Mouse (Mus musculus): ENCODE measurements around the gene Arhgap18. TPM values are rescaled to one million over a fixed set of nuclear protein-coding genes. Genes with fewer than 3 reads are reported as not detected.

The Arhgap18 gene
- polyA plus RNA-seq, 1 experiment, result 2.3 TPM

DNA sequence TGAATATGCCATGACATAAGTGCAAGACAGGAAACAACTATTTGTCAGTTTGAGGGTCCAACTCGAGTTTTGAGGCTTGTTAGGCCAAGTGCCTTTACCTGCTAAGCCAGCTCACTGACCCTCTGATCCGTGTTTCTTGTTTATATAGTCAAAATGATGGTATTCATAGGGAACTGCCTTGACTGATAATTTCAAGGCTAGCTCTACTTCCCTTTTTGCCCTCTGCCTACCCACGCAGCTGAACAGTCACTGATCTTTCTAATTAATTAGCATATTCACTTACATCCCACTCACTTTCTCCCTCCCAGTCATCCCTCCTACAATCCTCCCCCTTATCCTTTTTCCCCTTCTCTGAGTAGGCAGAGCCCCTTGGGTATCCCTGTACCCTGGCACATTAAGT, 2.4 kb upstream of the Arhgap18 start:
- no peaks in the 10 kb centered on the region for H3K4me1 ChIP-seq (replicated peaks; ENCODE audit: control insufficient read depth, insufficient read depth, low read length)
- 34% methylated on average over 3 of the region's 3 CpGs for WGBS
- no peak for DNase-seq

DNA sequence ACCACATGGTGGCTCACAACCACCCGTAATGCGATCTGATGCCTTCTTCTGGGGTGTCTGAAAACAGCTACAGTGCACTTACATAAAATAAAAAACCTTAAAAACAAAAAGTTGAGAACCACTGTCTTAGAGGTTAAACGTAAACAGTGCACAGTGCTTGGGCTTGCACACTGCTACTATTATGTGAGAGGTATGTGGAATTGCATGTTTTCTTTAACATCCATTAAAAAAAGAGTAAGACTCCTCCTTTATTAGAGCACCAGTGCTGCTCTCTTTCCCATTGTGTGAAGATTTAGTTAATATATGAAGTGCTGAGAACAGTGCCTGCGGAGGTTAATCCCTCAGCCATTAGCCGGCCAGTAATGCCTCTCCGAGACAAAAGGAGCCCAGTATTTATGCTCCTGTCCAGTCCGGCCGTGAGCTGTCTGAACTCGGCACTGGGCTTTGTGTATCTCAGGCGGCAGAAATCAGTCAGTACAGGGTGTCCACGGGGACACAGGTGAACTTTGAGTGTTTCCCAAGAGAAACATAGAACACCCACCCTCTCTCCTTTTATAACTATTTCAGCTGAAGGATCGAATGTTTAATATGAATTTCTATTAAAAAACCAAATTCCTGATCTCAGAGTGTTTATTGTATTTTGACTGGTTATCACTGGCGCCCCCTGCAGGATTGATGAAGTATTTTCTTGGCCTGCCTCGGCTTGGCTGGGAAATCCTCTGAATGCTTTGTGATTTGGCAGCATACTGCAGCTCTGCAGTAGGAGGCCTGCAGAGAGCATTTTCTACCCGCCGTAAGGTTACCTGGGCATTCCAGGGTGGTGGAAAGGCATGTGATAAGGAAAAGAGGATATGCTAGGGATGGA, 925 bp upstream of the Arhgap18 start:
- H3K4me1 ChIP-seq (replicated peaks; ENCODE audit: control insufficient read depth, insufficient read depth, low read length), result no peaks in the 10 kb centered on the region
- H3K36me3 ChIP-seq (ENCODE audit: control insufficient read depth, insufficient read depth, low read length), result no peaks in the 10 kb centered on the region
- DNase-seq, result peak; percentile 51
- no peak for TF ChIP-seq POLR2A (IDR thresholded peaks at IDR 0.05; ENCODE audit: control insufficient read depth, extremely low read depth, insufficient read depth, low read length, poor library complexity)
- WGBS, result 76% methylated on average over 16 of the region's 16 CpGs
- H3K27ac ChIP-seq (ENCODE audit: control insufficient read depth, insufficient read depth, low read length), result no peak overlapping the region
- H3K4me3 ChIP-seq (ENCODE audit: control insufficient read depth, insufficient read depth, low read length), result no peak overlapping the region
- H3K27me3 ChIP-seq (ENCODE audit: control insufficient read depth, insufficient read depth, low read length), result no peaks in the 10 kb centered on the region

More for the DNA sequence above, 2.4 kb upstream of the Arhgap18 start:
- Histone ChIP-seq H3K27me3 (ENCODE audit: control insufficient read depth, insufficient read depth, low read length) (no peaks in the 10 kb centered on the region), H3K4me3 (ENCODE audit: control insufficient read depth, insufficient read depth, low read length) (no peak overlapping the region), H3K36me3 (ENCODE audit: control insufficient read depth, insufficient read depth, low read length) (no peaks in the 10 kb centered on the region), H3K27ac (ENCODE audit: control insufficient read depth, insufficient read depth, low read length) (no peak overlapping the region)
- no peak for TF ChIP-seq POLR2A (IDR thresholded peaks at IDR 0.05; ENCODE audit: control insufficient read depth, extremely low read depth, insufficient read depth, low read length, poor library complexity)
- no peak for TF ChIP-seq CTCF (IDR thresholded peaks at IDR 0.05; ENCODE audit: borderline replicate concordance, control insufficient read depth, extremely low read depth, insufficient read depth, low read length, poor library complexity)

DNA sequence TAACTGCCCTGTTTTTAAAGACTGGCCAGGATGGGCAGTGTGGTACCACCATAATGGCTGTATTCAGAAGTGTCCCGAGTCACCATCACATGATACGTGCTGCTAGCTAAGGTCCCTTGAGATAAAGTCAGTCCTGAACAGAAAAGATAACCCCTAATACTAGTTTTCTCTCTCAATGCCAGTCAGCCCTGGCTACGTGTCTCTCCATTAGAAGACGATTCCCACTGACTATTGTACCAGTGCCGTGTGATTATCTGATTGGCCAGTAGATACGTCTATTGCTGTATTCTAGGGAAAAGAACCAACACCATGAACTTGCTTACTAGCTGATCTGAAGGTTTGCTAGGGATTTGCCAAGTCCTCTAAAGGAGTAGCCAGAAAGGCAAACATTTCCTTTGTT, 785 bp downstream of the Arhgap18 start:
- Histone ChIP-seq H3K36me3 (ENCODE audit: control insufficient read depth, insufficient read depth, low read length) (no peaks in the 10 kb centered on the region), H3K27me3 (ENCODE audit: control insufficient read depth, insufficient read depth, low read length) (no peaks in the 10 kb centered on the region), H3K4me1 (replicated peaks; ENCODE audit: control insufficient read depth, insufficient read depth, low read length) (no peaks in the 10 kb centered on the region), H3K27ac (ENCODE audit: control insufficient read depth, insufficient read depth, low read length) (no peak overlapping the region), H3K4me3 (ENCODE audit: control insufficient read depth, insufficient read depth, low read length) (no peak overlapping the region)
- WGBS, result 96% methylated on average over 6 of the region's 6 CpGs
- TF ChIP-seq CTCF (IDR thresholded peaks at IDR 0.05; ENCODE audit: borderline replicate concordance, control insufficient read depth, extremely low read depth, insufficient read depth, low read length, poor library complexity), result no peak
- no peak for TF ChIP-seq POLR2A (IDR thresholded peaks at IDR 0.05; ENCODE audit: control insufficient read depth, extremely low read depth, insufficient read depth, low read length, poor library complexity)
- DNase-seq, result no peak

DNA sequence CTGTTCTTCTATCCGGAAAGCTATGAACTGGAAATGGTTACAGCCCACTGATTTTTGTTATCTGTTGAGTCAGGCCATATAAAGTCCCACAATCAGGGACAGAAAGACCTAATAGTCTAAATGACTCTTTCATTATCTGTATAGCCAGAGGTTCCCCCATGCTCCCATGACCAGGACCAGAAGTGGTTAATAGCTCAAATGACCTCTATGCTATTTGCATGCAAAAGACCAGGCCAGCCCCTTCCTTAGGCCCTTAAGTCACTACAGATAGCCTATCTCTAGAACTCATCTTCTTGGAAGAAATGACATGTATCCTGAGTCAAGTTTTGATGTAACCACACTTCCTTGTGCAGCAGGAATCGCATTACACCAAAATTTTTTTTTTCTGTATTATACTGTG, 4.0 kb downstream of the Arhgap18 start:
- H3K4me1 ChIP-seq (replicated peaks; ENCODE audit: control insufficient read depth, insufficient read depth, low read length), result no peaks in the 10 kb centered on the region

DNA sequence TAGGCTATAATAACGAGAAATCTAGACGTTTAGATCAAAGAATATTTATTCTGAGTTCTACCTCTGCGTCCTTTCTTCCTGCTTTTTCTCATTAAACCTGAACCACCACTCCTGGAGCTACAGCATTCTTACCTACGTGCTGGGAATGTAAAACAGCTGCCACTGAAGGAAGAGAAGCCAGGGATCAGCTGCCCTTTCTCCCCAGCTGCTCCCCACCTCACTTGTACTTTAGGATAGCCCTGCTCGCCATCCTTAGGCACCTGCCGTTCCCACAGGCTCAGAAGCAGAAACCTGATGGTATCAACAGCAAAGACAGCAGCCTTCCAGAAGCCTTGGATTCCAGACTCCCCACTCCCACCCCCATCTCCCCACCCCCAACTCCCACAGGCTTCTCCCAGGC, 6.2 kb downstream of the Arhgap18 start:
- no peak for DNase-seq
- Histone ChIP-seq H3K27me3 (ENCODE audit: control insufficient read depth, insufficient read depth, low read length) (no peaks in the 10 kb centered on the region), H3K36me3 (ENCODE audit: control insufficient read depth, insufficient read depth, low read length) (no peaks in the 10 kb centered on the region), H3K4me3 (ENCODE audit: control insufficient read depth, insufficient read depth, low read length) (no peak overlapping the region), H3K27ac (ENCODE audit: control insufficient read depth, insufficient read depth, low read length) (no peak overlapping the region), H3K4me1 (replicated peaks; ENCODE audit: control insufficient read depth, insufficient read depth, low read length) (no peaks in the 10 kb centered on the region)
- WGBS, result 93% methylated on average over 6 of the region's 6 CpGs
- no peak for TF ChIP-seq CTCF (IDR thresholded peaks at IDR 0.05; ENCODE audit: borderline replicate concordance, control insufficient read depth, extremely low read depth, insufficient read depth, low read length, poor library complexity)
- no peak for TF ChIP-seq POLR2A (IDR thresholded peaks at IDR 0.05; ENCODE audit: control insufficient read depth, extremely low read depth, insufficient read depth, low read length, poor library complexity)

More for the DNA sequence above, 4.0 kb downstream of the Arhgap18 start:
- DNase-seq, result no peak
- Histone ChIP-seq H3K36me3 (ENCODE audit: control insufficient read depth, insufficient read depth, low read length) (no peaks in the 10 kb centered on the region), H3K4me3 (ENCODE audit: control insufficient read depth, insufficient read depth, low read length) (no peak overlapping the region), H3K27ac (ENCODE audit: control insufficient read depth, insufficient read depth, low read length) (no peak overlapping the region), H3K27me3 (ENCODE audit: control insufficient read depth, insufficient read depth, low read length) (no peaks in the 10 kb centered on the region)
- 89% methylated on average over 2 of the region's 2 CpGs for WGBS
- TF ChIP-seq POLR2A (IDR thresholded peaks at IDR 0.05; ENCODE audit: control insufficient read depth, extremely low read depth, insufficient read depth, low read length, poor library complexity) (no peak), CTCF (IDR thresholded peaks at IDR 0.05; ENCODE audit: borderline replicate concordance, control insufficient read depth, extremely low read depth, insufficient read depth, low read length, poor library complexity) (no peak)

DNA sequence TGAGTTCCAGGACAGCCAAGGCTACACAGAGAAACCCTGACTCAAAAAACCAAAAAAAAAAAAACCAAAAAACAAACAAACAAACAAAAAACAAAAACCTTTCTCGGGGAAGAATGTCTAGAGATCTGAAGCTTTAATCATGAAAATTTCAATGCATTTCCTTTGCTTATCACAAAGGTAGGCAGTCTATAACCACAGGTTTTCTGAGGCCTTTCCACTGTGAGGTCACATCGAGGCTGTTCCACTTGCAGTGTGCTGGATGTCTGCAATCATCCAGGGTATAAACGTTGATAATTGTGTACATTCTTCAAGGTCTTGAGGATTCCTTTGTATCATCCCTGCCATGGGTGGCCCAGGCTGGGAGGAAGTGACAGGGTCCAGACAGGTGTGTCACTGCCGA, 7.9 kb downstream of the Arhgap18 start:
- no peak overlapping the region for H3K4me3 ChIP-seq (ENCODE audit: control insufficient read depth, insufficient read depth, low read length)

More for the DNA sequence above, 7.9 kb downstream of the Arhgap18 start:
- Histone ChIP-seq H3K4me1 (replicated peaks; ENCODE audit: control insufficient read depth, insufficient read depth, low read length) (no peaks in the 10 kb centered on the region), H3K36me3 (ENCODE audit: control insufficient read depth, insufficient read depth, low read length) (no peaks in the 10 kb centered on the region), H3K27ac (ENCODE audit: control insufficient read depth, insufficient read depth, low read length) (no peak overlapping the region), H3K27me3 (ENCODE audit: control insufficient read depth, insufficient read depth, low read length) (no peaks in the 10 kb centered on the region)
- DNase-seq, result no peak
- TF ChIP-seq POLR2A (IDR thresholded peaks at IDR 0.05; ENCODE audit: control insufficient read depth, extremely low read depth, insufficient read depth, low read length, poor library complexity) (no peak), CTCF (IDR thresholded peaks at IDR 0.05; ENCODE audit: borderline replicate concordance, control insufficient read depth, extremely low read depth, insufficient read depth, low read length, poor library complexity) (no peak)
- WGBS, result 83% methylated on average over 4 of the region's 4 CpGs
